Mouse (Mus musculus): ENCODE results near the gene Mast4.

Mast4 gene

GRCm38 (mm10) chr13:103029377-103029776 lies 304.9 kb downstream of the Mast4 start:
- no peak for DNase-seq

DNA sequence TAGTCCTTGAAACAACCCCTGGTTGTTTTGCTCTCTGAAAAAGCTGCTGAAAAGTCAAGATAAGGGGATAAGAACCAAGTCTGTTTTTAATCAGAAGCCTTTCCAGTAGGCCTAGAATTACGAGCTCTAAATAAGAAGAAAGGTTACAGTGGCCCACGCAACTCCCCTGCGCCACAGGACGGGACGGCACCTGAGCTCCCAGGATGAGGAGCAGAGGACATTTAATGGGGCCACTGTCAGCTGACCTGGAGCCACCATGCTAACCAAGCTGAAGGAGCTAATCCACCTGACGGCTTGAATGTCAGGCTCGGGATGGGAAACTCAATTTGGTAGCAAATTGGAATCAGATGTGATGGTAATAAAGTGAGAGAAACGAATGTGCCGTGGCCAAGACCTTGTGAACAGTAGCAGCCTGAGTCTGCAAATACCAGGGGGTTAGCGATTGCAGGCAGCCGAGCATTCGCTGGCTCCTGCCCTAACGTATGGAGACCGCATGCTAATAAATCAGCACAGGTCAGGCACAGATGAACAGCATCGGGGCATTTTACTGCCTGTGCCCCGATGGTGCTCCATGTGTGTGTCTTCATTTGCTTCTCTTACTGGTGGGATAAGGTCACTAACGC lies 306.7 kb downstream of the Mast4 start:
- DNase-seq: no peak

GRCm38 (mm10) chr13:103025461-103025860 lies 308.8 kb downstream of the Mast4 start:
- DNase-seq: no peak

DNA sequence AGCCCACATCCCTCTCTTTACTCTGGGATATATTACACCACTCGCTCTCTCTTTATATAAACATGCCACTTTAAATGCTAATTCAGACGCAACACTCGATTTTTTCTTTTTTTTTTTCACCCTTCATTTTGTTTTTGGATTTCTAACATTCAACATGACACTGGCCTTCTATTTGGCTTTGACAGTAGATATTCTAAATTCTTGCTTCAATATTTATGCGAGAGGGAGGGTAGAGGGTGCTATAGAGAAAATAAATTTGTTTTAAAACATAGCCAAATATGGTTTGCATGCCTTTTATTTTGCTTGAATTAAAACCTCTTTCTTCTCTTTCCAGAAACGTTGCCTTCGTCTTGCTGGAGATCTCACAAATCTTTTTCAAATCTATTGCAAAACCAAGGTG lies 315.8 kb downstream of the Mast4 start:
- no peak for DNase-seq

DNA sequence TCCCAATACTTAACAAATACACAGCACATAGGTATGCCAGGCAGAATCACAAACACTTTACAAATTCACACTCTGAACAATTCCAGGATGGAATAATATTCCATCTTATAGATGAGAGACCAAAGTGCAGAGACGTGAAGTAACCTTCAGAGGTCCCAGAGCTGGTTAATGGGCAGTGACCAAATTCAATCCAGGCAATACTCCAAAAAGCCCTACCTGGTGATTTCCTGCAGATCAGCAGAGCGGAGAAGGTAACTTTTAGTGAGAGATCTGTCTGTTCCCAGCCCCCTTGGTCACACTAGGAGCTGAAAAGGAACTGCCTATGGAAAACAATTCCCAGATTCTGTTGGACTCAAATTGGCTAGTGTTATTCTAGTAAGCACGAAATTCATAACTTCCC lies 316.6 kb downstream of the Mast4 start:
- DNase-seq: no peak

DNA sequence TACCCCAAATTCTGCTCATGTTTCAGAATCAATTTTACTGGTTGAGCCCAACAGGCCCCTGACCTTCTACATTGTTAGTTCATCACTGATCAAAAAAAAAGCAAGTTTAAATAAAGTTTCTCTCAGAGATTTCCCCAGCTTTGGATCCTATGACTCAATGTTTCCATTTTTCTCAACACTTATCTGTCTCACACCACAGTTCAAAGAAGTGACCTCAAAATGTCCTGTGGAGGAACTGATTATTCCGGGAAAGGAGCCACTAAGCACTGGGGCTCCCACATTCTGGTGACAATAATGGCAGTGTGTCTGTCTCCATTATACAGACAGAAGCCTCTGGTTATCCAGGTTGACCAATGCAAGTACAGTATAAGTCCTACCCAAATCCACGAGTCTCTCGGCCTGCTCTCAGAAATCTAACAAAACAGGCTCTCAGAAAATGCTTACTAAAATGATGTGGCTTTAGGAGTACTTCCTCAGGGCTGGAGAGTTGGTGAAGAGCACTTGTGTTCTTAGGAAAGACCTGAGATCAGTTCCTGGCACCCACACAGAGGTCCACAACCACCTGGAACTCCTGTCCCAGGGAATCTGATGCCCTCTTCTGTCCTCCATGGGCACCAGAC lies 319.1 kb downstream of the Mast4 start:
- DNase-seq: no peak

DNA sequence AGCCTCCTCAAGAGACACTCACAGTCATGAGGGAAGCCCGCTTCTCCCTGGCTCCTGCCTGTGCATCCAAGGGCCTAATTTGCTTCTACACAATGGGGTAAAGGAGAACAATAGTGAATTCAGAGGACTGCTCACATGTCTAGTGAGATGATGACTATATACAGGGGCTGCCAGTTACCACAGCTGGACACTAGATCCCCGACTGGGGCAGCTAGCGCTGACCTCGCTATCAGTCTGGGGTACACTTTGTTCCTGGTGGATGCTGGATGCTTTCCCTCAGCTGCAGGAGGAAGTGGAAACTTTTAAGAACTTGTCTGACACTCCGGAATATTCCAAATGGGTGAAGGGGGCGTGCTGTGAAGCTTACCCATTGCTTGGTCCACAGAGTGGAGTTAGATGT lies 319.7 kb downstream of the Mast4 start:
- DNase-seq: no peak

GRCm38 (mm10) chr13:103014222-103014621 lies 320.1 kb downstream of the Mast4 start:
- DNase-seq: no peak

DNA sequence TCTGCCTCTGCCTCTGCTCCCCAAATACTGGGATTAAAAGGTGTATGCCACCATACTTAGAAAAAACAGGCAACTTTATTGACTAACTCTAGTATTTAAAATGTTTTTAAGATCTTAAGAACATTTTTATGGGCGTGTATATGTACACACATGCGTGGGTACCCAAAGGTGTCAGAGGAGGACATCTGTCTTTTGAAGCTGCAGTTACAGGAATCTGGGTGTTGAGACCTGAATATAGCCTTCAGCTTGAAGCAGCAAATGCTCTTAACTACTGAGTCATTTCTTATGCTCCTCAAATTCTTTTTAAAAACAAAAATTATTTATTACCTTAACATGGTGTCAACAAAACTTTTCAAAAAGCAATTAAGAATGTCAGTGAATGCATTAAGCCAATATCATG lies 329.1 kb downstream of the Mast4 start:
- no peak for DNase-seq

- no peak for DNase-seq
Measured at GRCm38 (mm10) chr13:103001831-103002230, 332.5 kb downstream of the Mast4 start.

DNA sequence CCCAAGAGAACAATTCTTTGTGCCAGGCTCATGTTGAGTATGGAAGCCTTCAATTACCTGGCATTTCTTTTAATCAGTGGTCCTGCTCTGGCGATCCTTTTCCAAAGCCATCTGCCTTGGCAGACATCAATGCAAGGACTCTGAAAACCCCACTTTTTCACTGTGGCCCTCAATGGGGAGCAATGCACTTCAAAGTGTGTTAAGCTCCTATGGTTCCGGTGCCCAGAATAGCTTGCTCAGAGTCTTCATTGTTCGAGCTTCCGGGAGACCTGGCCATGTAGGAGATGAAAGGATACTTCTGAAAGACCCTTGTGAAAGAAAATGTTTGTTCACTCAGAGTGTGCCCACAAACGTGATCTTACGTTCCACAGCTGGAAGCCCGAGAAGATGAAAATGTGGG lies 333.4 kb downstream of the Mast4 start:
- DNase-seq: no peak

DNA sequence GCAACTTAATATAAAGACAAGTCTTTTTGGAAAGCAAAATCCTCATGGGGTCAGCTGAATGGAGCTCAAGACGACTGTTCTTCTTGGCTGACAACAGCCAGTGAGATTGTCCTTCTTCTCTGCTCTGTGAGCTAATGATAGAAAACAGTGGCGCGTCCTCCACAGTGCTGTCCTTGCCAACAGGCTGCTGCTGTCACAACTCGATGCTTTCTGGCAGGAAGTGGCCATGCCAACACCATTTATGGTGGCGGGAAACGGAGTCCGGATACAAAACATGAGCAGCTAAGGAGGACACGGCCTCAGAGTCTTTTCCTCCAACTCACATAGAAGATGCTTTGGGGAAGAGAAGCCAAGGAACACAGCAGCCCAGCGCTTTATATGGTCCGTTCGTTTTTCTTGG lies 340.2 kb downstream of the Mast4 start:
- DNase-seq: no peak

- no peak for DNase-seq
Measured at GRCm38 (mm10) chr13:102992680-102993423, 341.4 kb downstream of the Mast4 start.

GRCm38 (mm10) chr13:102991928-102992327 lies 342.4 kb downstream of the Mast4 start:
- no peak for DNase-seq

DNA sequence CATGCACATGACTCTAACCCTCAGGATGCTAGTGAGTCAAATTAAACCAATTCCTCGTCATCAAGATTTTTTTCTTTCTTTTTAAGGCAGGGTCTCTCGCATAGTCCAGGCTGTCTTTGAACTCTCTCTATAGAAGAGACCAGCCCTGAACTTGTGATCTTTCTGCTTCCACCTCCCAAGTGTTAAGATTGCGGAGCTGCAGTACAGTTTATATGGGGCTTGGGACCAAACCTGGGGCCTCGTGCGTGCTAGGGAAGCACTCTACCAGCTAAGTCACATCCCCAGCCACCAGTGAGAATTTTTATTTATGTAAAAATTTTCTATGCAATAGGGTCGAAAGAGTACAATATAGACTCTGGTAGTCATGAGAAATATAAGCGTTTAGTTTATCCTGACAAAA lies 343.1 kb downstream of the Mast4 start:
- no peak for DNase-seq

DNA sequence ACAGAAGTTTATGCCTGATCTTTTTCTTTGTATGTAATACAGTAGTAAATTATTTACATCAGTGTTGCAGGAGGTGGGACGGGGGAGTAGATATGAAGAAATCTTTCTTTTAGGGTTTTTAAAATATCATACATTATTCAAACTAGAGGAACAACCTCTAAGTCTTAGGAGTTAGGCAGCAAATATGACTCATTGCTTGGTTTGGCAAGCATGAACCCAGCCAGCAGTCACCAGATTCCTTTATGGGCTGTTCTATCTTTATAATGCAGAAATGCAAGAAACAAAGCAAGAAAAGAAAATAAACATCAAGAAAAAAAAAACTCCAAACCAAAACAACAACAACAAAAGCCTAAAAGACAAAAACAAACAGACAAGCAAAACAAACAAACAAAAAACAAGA lies 344.2 kb downstream of the Mast4 start:
- no peak for DNase-seq

DNA sequence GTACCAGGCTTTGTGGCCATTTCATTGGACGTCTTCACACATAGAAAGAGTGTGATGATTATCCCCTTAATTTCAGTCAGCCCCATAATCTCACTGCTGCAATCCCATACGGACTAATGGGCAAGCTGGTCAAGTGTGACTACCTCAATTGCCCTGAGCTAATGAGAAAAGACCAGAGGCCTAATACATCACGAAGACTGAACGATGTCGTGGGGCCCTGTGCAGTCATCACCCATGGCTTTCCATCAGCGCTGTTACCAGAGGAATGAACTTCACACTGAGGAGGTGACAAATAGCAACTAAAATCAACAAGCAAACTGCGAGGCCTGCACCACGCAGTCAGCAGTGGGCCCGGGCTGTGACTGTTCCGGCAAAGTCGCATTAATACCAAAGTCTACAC lies 344.7 kb downstream of the Mast4 start:
- DNase-seq: no peak

GRCm38 (mm10) chr13:102988976-102989375 lies 345.3 kb downstream of the Mast4 start:
- no peak for DNase-seq

GRCm38 (mm10) chr13:102988251-102988895 lies 345.9 kb downstream of the Mast4 start:
- no peak for DNase-seq

GRCm38 (mm10) chr13:102984550-102984949 lies 349.7 kb downstream of the Mast4 start:
- DNase-seq: no peak

GRCm38 (mm10) chr13:102973853-102974252 lies 360.4 kb downstream of the Mast4 start:
- no peak for DNase-seq

- DNase-seq: no peak
Measured at GRCm38 (mm10) chr13:102963471-102963870, 370.8 kb downstream of the Mast4 start.

All from lung, postnatal 36 days (tissue).